Mouse (Mus musculus) adrenal gland, adult 8-10 months (tissue): ENCODE results near the gene Psd4. TPM values are rescaled to one million over a fixed set of nuclear protein-coding genes. Genes with fewer than 3 reads are reported as not detected.

Experiments
- DNase-seq: peaks from one replicate; pipeline ENCODE4 v3.0.0; 2022
- total RNA-seq, 4 experiments: library from RNA; stranded (reverse); gene quantifications; 2 replicates each; pipeline ENCODE4 v1.2.4; 2022

Gene Psd4
- total RNA-seq, 4 experiments from 2014 or later: 1.5 to 5.2 (median 3.9) TPM

DNA sequence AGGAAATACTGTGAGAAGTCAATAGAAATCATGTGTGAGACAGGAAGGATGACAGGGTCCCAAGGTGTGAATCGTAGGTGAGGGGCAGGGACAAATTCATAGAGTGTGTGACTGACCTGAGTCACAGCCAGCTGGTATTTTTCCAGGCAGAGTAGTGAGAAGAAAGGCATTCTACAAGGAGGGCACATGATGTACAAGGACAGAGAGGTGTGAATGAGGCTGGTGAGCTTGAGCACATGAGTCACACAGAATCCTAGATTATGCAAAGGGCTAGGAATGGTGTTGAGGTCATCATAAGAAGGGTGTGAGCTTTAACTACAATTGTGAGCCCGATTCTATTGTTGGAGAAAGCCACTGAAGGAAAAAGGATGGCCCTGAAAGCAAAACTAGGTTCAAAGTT lies 72.7 kb downstream of the Psd4 start:
- DNase-seq: no peak

DNA sequence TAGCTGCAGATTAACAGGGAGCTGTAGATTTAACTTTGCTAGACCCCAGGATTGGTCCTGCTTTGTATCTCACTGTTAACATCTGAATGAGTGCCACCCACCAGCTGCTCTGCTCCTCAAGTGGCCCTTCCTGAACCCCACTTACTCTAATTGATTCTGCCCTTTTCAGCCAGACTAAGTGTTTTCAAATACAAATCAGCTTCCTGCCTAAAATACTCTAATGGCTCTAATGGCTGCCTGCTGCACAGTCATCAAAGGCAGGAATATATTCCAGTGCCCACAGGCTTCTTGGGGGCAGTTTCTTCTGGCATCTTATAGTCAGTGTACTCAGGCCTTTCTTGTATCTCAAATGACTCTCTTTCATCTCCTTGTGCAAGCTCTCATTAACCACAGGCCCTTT lies 74.5 kb downstream of the Psd4 start:
- DNase-seq: no peak

DNA sequence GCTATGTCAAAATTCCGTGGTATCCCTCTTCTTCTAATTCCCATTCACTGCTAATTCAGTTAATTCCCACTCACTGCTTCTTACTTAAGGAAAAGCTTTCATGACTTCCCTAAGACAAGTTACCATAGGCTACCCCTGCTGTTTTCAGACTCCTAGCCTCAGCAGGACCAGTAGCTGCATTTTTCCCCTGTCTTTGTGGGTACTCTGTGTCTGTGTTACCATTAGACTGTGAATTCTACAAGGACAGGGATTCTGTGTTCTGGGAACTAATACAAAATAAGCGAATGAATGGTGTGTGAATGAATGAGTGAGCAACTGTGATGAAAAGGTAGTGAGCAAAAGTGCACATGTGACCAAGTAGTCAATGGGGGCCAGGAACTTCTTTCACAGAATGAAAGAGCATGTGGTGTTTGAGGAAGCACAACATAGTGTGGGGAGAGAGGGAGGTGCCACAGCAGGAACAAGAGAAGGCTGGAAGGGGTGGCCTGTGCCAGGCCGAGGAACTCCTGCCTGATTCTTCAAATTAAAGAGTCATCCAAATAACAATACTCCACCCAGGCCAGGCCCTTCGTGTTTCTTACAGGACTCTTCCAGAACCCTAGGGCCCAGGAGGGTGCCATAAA lies 75.0 kb downstream of the Psd4 start:
- DNase-seq: no peak

DNA sequence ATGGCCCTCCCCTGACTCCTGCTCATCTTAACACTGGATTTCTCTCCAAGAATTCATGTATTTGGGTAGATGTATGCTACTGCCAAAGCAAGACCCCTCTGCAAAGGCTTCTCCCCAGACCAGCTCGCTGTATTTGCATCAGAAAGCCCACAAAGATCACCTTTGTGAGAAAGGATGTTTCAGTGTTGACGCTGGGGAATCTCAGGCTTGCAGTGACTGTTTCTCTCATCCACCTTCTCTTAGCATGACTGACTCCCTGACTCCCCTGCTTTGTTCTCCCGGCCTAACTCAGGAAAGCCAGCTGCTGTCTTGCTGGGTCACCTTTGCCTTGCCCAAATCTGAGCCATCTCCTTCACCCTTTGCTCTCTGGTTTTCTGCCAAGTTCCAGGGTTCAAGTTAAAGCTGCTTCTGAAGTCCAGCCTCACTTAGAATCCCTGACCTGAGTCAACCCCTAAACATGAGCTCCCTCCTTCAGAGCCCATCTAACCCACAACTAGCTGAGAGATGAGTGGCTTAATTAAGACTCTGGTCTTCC lies 75.9 kb downstream of the Psd4 start:
- no peak for DNase-seq

DNA sequence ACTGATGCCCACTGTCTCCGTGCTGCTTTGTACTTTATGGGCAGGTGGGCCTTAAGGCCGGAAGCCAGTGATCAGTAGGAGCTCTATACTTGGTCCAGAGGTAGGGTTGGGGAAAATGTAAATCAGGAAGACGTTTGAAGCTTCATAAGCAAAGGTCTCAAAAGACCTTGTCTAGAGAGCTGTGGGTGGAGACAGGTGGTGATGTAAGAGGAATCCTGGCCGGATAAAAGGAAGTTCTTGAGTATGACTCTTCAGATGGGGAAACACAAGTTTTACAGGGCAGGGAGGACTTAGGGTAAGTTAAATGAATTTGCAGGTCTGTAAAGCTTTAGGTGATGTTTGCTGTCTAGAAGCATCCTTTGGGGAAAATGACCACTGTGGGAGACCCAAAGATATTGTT lies 81.7 kb downstream of the Psd4 start:
- DNase-seq: no peak

DNA sequence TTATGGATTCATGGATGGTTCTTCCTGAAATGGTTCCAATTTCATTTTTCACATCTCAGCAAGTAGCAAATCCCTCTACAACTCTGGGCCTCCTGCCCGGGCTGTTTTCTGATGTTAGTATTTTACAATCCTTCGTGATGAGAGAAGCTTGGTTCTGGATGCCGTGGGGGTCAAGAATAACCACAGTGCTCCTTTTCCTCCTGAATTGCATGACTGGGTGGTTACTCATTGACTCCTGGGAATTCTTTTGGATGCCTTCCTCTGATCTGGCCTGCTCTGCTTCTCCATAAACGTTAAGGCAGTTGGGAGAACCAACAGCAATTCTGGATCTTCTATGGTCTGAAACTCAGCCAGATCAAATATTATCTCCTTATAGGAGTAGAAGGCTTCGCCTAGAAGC lies 85.8 kb downstream of the Psd4 start:
- DNase-seq: no peak

DNA sequence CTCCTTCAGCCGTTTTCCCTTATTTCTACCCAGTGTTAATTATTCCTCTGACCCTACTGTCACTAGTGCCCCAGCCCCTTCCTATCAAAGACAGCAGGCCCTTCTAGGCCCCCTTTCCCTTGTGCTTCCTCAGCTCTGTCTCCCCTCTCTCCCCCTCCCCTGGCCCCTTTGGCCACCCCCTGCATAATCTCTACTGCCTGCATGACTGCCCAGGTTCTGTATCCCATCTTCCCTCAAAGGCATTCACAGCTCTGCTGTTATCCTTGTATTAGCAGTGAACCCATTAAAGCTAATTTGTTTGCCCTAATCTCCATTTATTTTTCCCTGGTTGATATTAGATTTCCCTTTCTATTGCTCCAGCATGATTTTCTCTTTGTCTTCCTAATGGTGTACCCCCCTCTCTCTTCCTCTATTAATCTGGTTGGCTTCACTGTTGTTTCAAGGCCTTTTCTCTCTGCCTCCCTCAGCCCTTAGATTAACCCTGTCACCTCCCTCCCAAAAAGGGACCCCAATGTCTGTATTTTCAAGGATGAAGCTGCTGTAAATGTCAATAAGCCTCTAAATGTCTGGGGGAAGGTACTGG lies 87.1 kb downstream of the Psd4 start:
- DNase-seq: no peak

DNA sequence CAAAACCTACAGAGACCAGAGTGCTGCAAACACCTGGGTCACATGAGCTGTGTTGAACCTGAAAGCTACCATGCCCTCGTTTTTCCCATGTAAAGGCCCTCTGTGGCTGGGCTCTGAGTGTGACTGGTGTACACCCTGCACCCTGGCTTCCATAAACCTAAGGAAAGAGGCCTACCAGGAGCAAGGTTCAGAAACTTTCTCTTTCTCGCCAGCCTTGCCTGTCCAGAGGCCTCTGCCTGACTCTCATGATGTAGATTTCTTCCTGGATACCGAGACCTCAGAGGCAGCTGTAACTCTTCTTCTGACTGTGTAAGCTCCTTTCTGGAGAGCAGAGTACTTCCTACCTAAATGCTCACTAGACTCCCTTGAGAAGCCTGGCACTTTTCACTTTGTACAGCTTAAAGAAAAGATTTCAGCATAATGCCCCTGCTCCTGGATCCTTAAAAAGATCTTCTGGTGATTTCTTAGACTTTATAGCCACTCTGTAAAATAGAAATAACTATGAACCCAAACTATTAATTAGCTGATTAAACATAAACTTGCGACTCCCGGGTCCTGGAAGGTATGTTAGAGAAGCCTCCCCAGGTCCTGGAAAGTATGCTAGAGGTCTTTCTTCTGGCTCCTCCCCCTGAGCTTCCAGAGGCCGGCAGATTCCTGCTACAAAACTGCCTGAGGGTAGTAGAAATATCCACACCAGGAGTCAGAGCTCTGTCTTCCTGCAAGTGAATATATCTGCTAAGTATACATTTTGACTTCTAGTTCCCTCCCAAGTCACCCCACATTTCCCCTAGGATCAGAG lies 87.9 kb downstream of the Psd4 start:
- DNase-seq: no peak

DNA sequence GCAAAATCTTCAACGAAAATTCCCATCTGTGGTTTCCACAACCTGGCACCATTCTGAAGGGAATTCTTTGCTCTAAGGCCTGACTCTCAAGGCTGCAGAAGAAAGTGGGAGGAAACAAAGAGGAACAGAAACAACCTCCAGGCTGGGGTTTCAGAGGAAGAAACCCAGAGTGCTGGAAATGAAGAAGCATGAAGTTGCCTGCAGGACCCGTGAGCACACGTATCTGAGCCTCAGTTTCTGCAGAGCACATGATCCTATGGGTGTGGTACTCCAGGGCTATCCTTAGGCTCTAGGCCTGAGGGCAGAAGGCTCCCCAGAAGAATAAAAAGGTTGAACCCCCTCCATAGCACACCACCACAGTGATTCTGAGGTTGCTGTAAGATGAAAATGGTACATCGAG lies 89.5 kb downstream of the Psd4 start:
- DNase-seq: no peak

DNA sequence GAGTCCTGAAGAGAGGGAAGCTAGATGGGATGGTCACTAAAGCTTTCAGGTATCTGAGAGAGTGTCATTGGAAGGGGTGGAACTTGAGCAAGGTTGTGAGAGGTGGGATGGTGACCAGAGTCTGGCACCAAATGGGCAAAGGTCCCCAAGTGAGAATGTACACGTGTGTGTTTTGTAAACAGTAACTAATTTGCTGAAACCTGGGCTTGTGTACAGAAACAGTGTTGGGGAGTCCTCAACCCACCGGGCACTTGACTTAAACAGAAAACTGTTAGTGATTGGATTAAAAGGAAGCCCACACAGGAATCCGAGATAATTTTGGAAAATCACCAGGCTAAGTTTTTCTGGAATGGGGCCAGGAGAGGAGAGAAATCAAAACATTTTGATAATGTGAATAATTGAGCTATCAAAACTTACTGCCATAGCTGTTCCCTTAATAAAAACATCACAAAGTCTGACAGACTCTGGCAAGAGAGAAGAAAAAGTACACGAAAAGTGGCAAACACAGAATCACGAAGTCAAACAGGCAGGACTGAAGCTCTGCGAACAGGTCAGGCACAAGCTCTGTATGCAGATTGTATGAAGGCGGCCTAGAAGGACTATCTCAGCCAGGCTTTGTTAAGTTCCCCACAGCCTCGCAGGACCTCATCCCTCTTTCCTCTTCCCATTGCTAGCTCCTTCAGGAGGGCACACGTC lies 92.9 kb downstream of the Psd4 start:
- no peak for DNase-seq

DNA sequence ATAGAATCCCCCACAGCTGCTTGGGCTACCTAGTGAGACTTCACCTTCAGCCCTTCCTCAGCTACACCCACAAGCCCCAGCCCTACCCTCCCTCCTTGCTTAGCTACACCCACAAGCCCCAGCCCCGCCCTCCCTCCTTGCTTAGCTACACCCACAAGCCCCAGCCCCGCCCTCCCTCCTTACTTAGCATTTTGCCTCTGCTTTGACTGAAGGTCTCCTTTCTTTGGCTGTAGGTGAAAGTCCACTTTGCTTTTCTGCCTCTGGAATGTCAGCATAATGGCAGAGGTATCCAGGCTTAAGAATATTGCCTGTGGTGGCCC lies 93.4 kb downstream of the Psd4 start:
- DNase-seq: no peak

Other genes with a start within 250 kb of the Psd4 start
- not detected for gene Il1f8, start 214.4 kb upstream of the Psd4 start, total RNA-seq
- gene Il1f9, start 181.1 kb upstream of the Psd4 start, total RNA-seq: not detected
- not detected for gene Il1f6, start 152.2 kb upstream of the Psd4 start, total RNA-seq
- not detected for gene Il1f5, start 90.6 kb upstream of the Psd4 start, total RNA-seq
- not detected for gene Il1f10, start 76.4 kb upstream of the Psd4 start, total RNA-seq
- gene Il1rn, start 30.7 kb upstream of the Psd4 start, total RNA-seq: 1 to 10 TPM in 1 of 4 experiments, under 1 TPM in 2, not detected in 1; 0.68 to 1.4 (median 0.77) TPM
- not detected for gene Pax8, start 108.0 kb downstream of the Psd4 start, total RNA-seq